Mouse (Mus musculus): ENCODE results near the gene Hebp1. TPM values are rescaled to one million over a fixed set of nuclear protein-coding genes. Genes with fewer than 3 reads are reported as not detected.

Hebp1 gene
- polyA plus RNA-seq, 1 experiment from 2014 or later, result 9.2 TPM

- ATAC-seq (ENCODE audit: low FRiP score, low TSS enrichment), result no peak
- Histone ChIP-seq H3K4me2 (replicated peaks; ENCODE audit: low read depth, low read length) (no peak overlapping the region), H3K9me3 (ENCODE audit: control insufficient read depth, low read length) (no peaks in the 10 kb centered on the region), H3K9ac (ENCODE audit: low read depth, low read length) (no peak overlapping the region), H3K27ac (ENCODE audit: low read depth, low read length) (no peak overlapping the region), H3K4me3 (ENCODE audit: low read length) (no peak overlapping the region), H3K36me3 (ENCODE audit: control insufficient read depth, insufficient read depth, low read length) (no peaks in the 10 kb centered on the region), H3K4me1 (ENCODE audit: control insufficient read depth, insufficient read depth, low read length) (no peaks in the 10 kb centered on the region), H3K27me3 (ENCODE audit: control insufficient read depth, insufficient read depth, low read length) (no peaks in the 10 kb centered on the region)
- WGBS, result 56% methylated on average over 6 of the region's 6 CpGs
Observed at GRCm38 (mm10) chr6:135203737-135204136, 5.9 kb upstream of the Hebp1 start.

- Histone ChIP-seq H3K9me3 (ENCODE audit: control insufficient read depth, low read length) (no peaks in the 10 kb centered on the region), H3K27ac (ENCODE audit: low read depth, low read length) (no peak overlapping the region), H3K27me3 (ENCODE audit: control insufficient read depth, insufficient read depth, low read length) (no peaks in the 10 kb centered on the region), H3K4me3 (ENCODE audit: low read length) (no peak overlapping the region), H3K9ac (ENCODE audit: low read depth, low read length) (no peak overlapping the region), H3K4me1 (ENCODE audit: control insufficient read depth, insufficient read depth, low read length) (peaks cover under 1% of the 10 kb centered on the region; the same call in 1 of the 2 replicates), H3K36me3 (ENCODE audit: control insufficient read depth, insufficient read depth, low read length) (no peaks in the 10 kb centered on the region), H3K4me2 (replicated peaks; ENCODE audit: low read depth, low read length) (no peak overlapping the region)
- no peak for ATAC-seq (ENCODE audit: low FRiP score, low TSS enrichment)
- WGBS, result 89% methylated on average over 6 of the region's 6 CpGs
Observed at GRCm38 (mm10) chr6:135202668-135203067, 4.8 kb upstream of the Hebp1 start.

- Histone ChIP-seq H3K4me3 (ENCODE audit: low read length) (no peak overlapping the region), H3K27ac (ENCODE audit: low read depth, low read length) (peak overlapping the region; percentile 44; the same call in 1 of the 2 replicates), H3K4me1 (ENCODE audit: control insufficient read depth, insufficient read depth, low read length) (peaks cover 6% of the 10 kb centered on the region; the same call in 1 of the 2 replicates), H3K9me3 (ENCODE audit: control insufficient read depth, low read length) (no peaks in the 10 kb centered on the region), H3K9ac (ENCODE audit: low read depth, low read length) (no peak overlapping the region), H3K36me3 (ENCODE audit: control insufficient read depth, insufficient read depth, low read length) (no peaks in the 10 kb centered on the region), H3K27me3 (ENCODE audit: control insufficient read depth, insufficient read depth, low read length) (no peaks in the 10 kb centered on the region), H3K4me2 (replicated peaks; ENCODE audit: low read depth, low read length) (no peak overlapping the region; the same call in 1 of the 2 replicates)
- ATAC-seq (ENCODE audit: low FRiP score, low TSS enrichment), result no peak
- 71% methylated on average over 16 of the region's 16 CpGs for WGBS
Observed at GRCm38 (mm10) chr6:135200122-135200957, 2.5 kb upstream of the Hebp1 start.

GRCm38 (mm10) chr6:135198726-135199125, 904 bp upstream of the Hebp1 start:
- Histone ChIP-seq H3K4me3 (ENCODE audit: low read length) (peak overlapping the region; percentile 59), H3K36me3 (ENCODE audit: control insufficient read depth, insufficient read depth, low read length) (no peaks in the 10 kb centered on the region), H3K4me1 (ENCODE audit: control insufficient read depth, insufficient read depth, low read length) (peaks cover 6% of the 10 kb centered on the region; the same call in 1 of the 2 replicates), H3K9ac (ENCODE audit: low read depth, low read length) (no peak overlapping the region), H3K4me2 (replicated peaks; ENCODE audit: low read depth, low read length) (peak overlapping the region; percentile 65), H3K27me3 (ENCODE audit: control insufficient read depth, insufficient read depth, low read length) (no peaks in the 10 kb centered on the region), H3K27ac (ENCODE audit: low read depth, low read length) (no peak overlapping the region; the same call in 1 of the 2 replicates), H3K9me3 (ENCODE audit: control insufficient read depth, low read length) (no peaks in the 10 kb centered on the region)
- 54% methylated on average over 6 of the region's 6 CpGs for WGBS
- no peak for ATAC-seq (ENCODE audit: low FRiP score, low TSS enrichment)

- Histone ChIP-seq H3K4me2 (replicated peaks; ENCODE audit: low read depth, low read length) (peak overlapping the region; percentile 65), H3K9ac (ENCODE audit: low read depth, low read length) (peak overlapping the region; percentile 68), H3K9me3 (ENCODE audit: control insufficient read depth, low read length) (no peaks in the 10 kb centered on the region), H3K27me3 (ENCODE audit: control insufficient read depth, insufficient read depth, low read length) (no peaks in the 10 kb centered on the region), H3K4me3 (ENCODE audit: low read length) (peak overlapping the region; percentile 59), H3K27ac (ENCODE audit: low read depth, low read length) (no peak overlapping the region), H3K4me1 (ENCODE audit: control insufficient read depth, insufficient read depth, low read length) (peaks cover 6% of the 10 kb centered on the region; the same call in 1 of the 2 replicates), H3K36me3 (ENCODE audit: control insufficient read depth, insufficient read depth, low read length) (no peaks in the 10 kb centered on the region)
- ATAC-seq (ENCODE audit: low FRiP score, low TSS enrichment), result no peak
- 19% methylated on average over 7 of the region's 7 CpGs for WGBS
Observed at GRCm38 (mm10) chr6:135197446-135197845, 376 bp downstream of the Hebp1 start.

GRCm38 (mm10) chr6:135196707-135197106, 1.1 kb downstream of the Hebp1 start:
- Histone ChIP-seq H3K36me3 (ENCODE audit: control insufficient read depth, insufficient read depth, low read length) (no peaks in the 10 kb centered on the region), H3K4me1 (ENCODE audit: control insufficient read depth, insufficient read depth, low read length) (peaks cover 6% of the 10 kb centered on the region; the same call in 1 of the 2 replicates), H3K9me3 (ENCODE audit: control insufficient read depth, low read length) (no peaks in the 10 kb centered on the region), H3K27ac (ENCODE audit: low read depth, low read length) (no peak overlapping the region), H3K4me3 (ENCODE audit: low read length) (no peak overlapping the region), H3K9ac (ENCODE audit: low read depth, low read length) (no peak overlapping the region), H3K4me2 (replicated peaks; ENCODE audit: low read depth, low read length) (no peak overlapping the region), H3K27me3 (ENCODE audit: control insufficient read depth, insufficient read depth, low read length) (no peaks in the 10 kb centered on the region)
- WGBS, result 70% methylated on average over 8 of the region's 8 CpGs
- no peak for ATAC-seq (ENCODE audit: low FRiP score, low TSS enrichment)

- no peaks in the 10 kb centered on the region for H3K36me3 ChIP-seq (ENCODE audit: control insufficient read depth, insufficient read depth, low read length)
- no peak overlapping the region for H3K27ac ChIP-seq (ENCODE audit: low read depth, low read length)
- no peak overlapping the region for H3K9ac ChIP-seq (ENCODE audit: low read depth, low read length)
- H3K4me2 ChIP-seq (replicated peaks; ENCODE audit: low read depth, low read length), result no peak overlapping the region
- no peaks in the 10 kb centered on the region for H3K9me3 ChIP-seq (ENCODE audit: control insufficient read depth, low read length)
- 83% methylated on average over 4 of the region's 4 CpGs for WGBS
- no peak for ATAC-seq (ENCODE audit: low FRiP score, low TSS enrichment)
- peaks cover 12% of the 10 kb centered on the region; the same call in 1 of the 2 replicates for H3K4me1 ChIP-seq (ENCODE audit: control insufficient read depth, insufficient read depth, low read length)
- H3K4me3 ChIP-seq (ENCODE audit: low read length), result no peak overlapping the region
- H3K27me3 ChIP-seq (ENCODE audit: control insufficient read depth, insufficient read depth, low read length), result no peaks in the 10 kb centered on the region
Observed at GRCm38 (mm10) chr6:135194907-135195306, 2.9 kb downstream of the Hebp1 start.

- ATAC-seq (ENCODE audit: low FRiP score, low TSS enrichment), result no peak
Observed at GRCm38 (mm10) chr6:135193733-135194132, 4.1 kb downstream of the Hebp1 start.

GRCm38 (mm10) chr6:135192993-135193392, 4.8 kb downstream of the Hebp1 start:
- peaks cover 12% of the 10 kb centered on the region; the same call in 1 of the 2 replicates for H3K4me1 ChIP-seq (ENCODE audit: control insufficient read depth, insufficient read depth, low read length)
- ATAC-seq (ENCODE audit: low FRiP score, low TSS enrichment), result no peak
- no peak overlapping the region for H3K27ac ChIP-seq (ENCODE audit: low read depth, low read length)
- H3K9ac ChIP-seq (ENCODE audit: low read depth, low read length), result no peak overlapping the region
- H3K9me3 ChIP-seq (ENCODE audit: control insufficient read depth, low read length), result no peaks in the 10 kb centered on the region
- WGBS, result 84% methylated on average over 8 of the region's 8 CpGs
- H3K36me3 ChIP-seq (ENCODE audit: control insufficient read depth, insufficient read depth, low read length), result no peaks in the 10 kb centered on the region
- H3K4me3 ChIP-seq (ENCODE audit: low read length), result no peak overlapping the region
- H3K4me2 ChIP-seq (replicated peaks; ENCODE audit: low read depth, low read length), result no peak overlapping the region
- no peaks in the 10 kb centered on the region for H3K27me3 ChIP-seq (ENCODE audit: control insufficient read depth, insufficient read depth, low read length)

More at GRCm38 (mm10) chr6:135193733-135194132, 4.1 kb downstream of the Hebp1 start:
- 30% methylated on average over 4 of the region's 4 CpGs for whole genome bisulfite sequencing
- Histone ChIP-seq H3K4me3 (ENCODE audit: low read length) (no peak overlapping the region), H3K36me3 (ENCODE audit: control insufficient read depth, insufficient read depth, low read length) (no peaks in the 10 kb centered on the region), H3K27me3 (ENCODE audit: control insufficient read depth, insufficient read depth, low read length) (no peaks in the 10 kb centered on the region), H3K9ac (ENCODE audit: low read depth, low read length) (no peak overlapping the region), H3K9me3 (ENCODE audit: control insufficient read depth, low read length) (no peaks in the 10 kb centered on the region), H3K4me2 (replicated peaks; ENCODE audit: low read depth, low read length) (no peak overlapping the region), H3K27ac (ENCODE audit: low read depth, low read length) (no peak overlapping the region), H3K4me1 (ENCODE audit: control insufficient read depth, insufficient read depth, low read length) (peaks cover 12% of the 10 kb centered on the region; the same call in 1 of the 2 replicates)
